Mouse (Mus musculus): ENCODE data around the gene Vmn1r49. TPM values are rescaled to one million over a fixed set of nuclear protein-coding genes. Genes with fewer than 3 reads are reported as not detected.
"Not testable (repeated sequence)": the region's sequence is repeated elsewhere in the genome, so short reads cannot be mapped to it uniquely, and the experiment has no call there.

Gene Vmn1r49
- total RNA-seq (2021): not detected
- not detected in 2 replicates for polyA plus RNA-seq (2012; rRNA removed)
- long read RNA-seq: 0 reads

GRCm38 (mm10) chr6:90078406-90078805 is at the start of gene Vmn1r49:
Vmn1r49 (minus strand) TSS chr6:90078506.
- H3K36me3 ChIP-seq (ENCODE audit: control insufficient read depth, insufficient read depth, low read length): no peaks in the 10 kb centered on the region
- no peak for DNase-seq
- no peak within 1 kb of the TSS for H3K27ac ChIP-seq
- H3K4me1 ChIP-seq (ENCODE audit: control insufficient read depth, insufficient read depth, low read length): no peaks in the 10 kb centered on the region
- H3K4me3 ChIP-seq: no peak within 1 kb of the TSS
- no peak within 1 kb of the TSS for H3K9ac ChIP-seq (ENCODE audit: low read depth, low read length)
- no peaks in the 10 kb centered on the region for H3K27me3 ChIP-seq (ENCODE audit: control insufficient read depth, insufficient read depth, low read length)
- no peaks in the 10 kb centered on the region for H3K79me2 ChIP-seq (replicated peaks; ENCODE audit: control insufficient read depth, insufficient read depth, low read length)
- TF ChIP-seq CTCF (IDR thresholded peaks at IDR 0.05) (no peak), POLR2A (IDR thresholded peaks at IDR 0.05; ENCODE audit: insufficient read depth, low read depth, low read length) (no peak), EP300 (IDR thresholded peaks at IDR 0.05; ENCODE audit: insufficient read depth, low read depth, low read length) (no peak)
- intact Hi-C loops (cut with DNase I): no loop called here
- 58% methylated on average over 4 of the region's 4 CpGs for WGBS

GRCm38 (mm10) chr6:90122296-90122695 is 44.0 kb upstream of the Vmn1r49 start, which contains the start of gene Vmn1r51:
Vmn1r51 (plus strand) TSS chr6:90122596.
- H3K4me1 ChIP-seq (ENCODE audit: control insufficient read depth, insufficient read depth, low read length); H3K27ac ChIP-seq; H3K79me2 ChIP-seq (replicated peaks; ENCODE audit: control insufficient read depth, insufficient read depth, low read length); H3K9ac ChIP-seq (ENCODE audit: low read depth, low read length); DNase-seq; H3K4me3 ChIP-seq; intact Hi-C loops (cut with DNase I); H3K36me3 ChIP-seq (ENCODE audit: control insufficient read depth, insufficient read depth, low read length); H3K27me3 ChIP-seq (ENCODE audit: control insufficient read depth, insufficient read depth, low read length): not testable (repeated sequence)
- 82% methylated on average over 1 of the region's 1 CpGs for WGBS

- no peak for DNase-seq
- TF ChIP-seq POLR2A (IDR thresholded peaks at IDR 0.05; ENCODE audit: insufficient read depth, low read depth, low read length): no peak
- intact Hi-C loops (cut with DNase I): no loop called here
- H3K36me3 ChIP-seq (ENCODE audit: control insufficient read depth, insufficient read depth, low read length): no peaks in the 10 kb centered on the region
- no peaks in the 10 kb centered on the region for H3K4me1 ChIP-seq (ENCODE audit: control insufficient read depth, insufficient read depth, low read length)
- H3K27me3 ChIP-seq (ENCODE audit: control insufficient read depth, insufficient read depth, low read length): no peaks in the 10 kb centered on the region
- WGBS: 43% methylated on average over 2 of the region's 2 CpGs
- H3K27ac ChIP-seq: no peak within 1 kb of the TSS
- H3K79me2 ChIP-seq (replicated peaks; ENCODE audit: control insufficient read depth, insufficient read depth, low read length): no peaks in the 10 kb centered on the region
- H3K9ac ChIP-seq (ENCODE audit: low read depth, low read length): no peak within 1 kb of the TSS
- H3K4me3 ChIP-seq: no peak within 1 kb of the TSS
Observed at GRCm38 (mm10) chr6:90101130-90101529, 22.8 kb upstream of the Vmn1r49 start, which contains the start of gene Vmn1r50. Vmn1r50 (plus strand) TSS chr6:90101430.

GRCm38 (mm10) chr6:90100566-90100965 is 22.3 kb upstream of the Vmn1r49 start:
- Histone ChIP-seq H3K27me3 (ENCODE audit: control insufficient read depth, insufficient read depth, low read length) (no peaks in the 10 kb centered on the region), H3K27ac (no peak overlapping the region), H3K4me3 (no peak overlapping the region), H3K9ac (ENCODE audit: low read depth, low read length) (no peak overlapping the region), H3K79me2 (replicated peaks; ENCODE audit: control insufficient read depth, insufficient read depth, low read length) (no peaks in the 10 kb centered on the region), H3K4me1 (ENCODE audit: control insufficient read depth, insufficient read depth, low read length) (no peaks in the 10 kb centered on the region), H3K36me3 (ENCODE audit: control insufficient read depth, insufficient read depth, low read length) (no peaks in the 10 kb centered on the region)
- no peak for TF ChIP-seq EP300 (IDR thresholded peaks at IDR 0.05; ENCODE audit: insufficient read depth, low read depth, low read length)
- 75% methylated on average over 2 of the region's 2 CpGs for WGBS
- intact Hi-C loops (cut with DNase I): no loop called here
- no peak for DNase-seq

- H3K4me1 ChIP-seq (ENCODE audit: control insufficient read depth, insufficient read depth, low read length); H3K36me3 ChIP-seq (ENCODE audit: control insufficient read depth, insufficient read depth, low read length); H3K9ac ChIP-seq (ENCODE audit: low read depth, low read length); H3K27ac ChIP-seq; H3K4me3 ChIP-seq; DNase-seq; H3K27me3 ChIP-seq (ENCODE audit: control insufficient read depth, insufficient read depth, low read length); H3K79me2 ChIP-seq (replicated peaks; ENCODE audit: control insufficient read depth, insufficient read depth, low read length); intact Hi-C loops (cut with DNase I): not testable (repeated sequence)
- no CpG with 5 or more reads among the region's 2 CpGs for WGBS
Observed at GRCm38 (mm10) chr6:90036741-90037140, 41.6 kb downstream of the Vmn1r49 start, which contains the start of gene Vmn1r48. Vmn1r48 (minus strand) TSS chr6:90036841.

Other genes with a start within 250 kb of the Vmn1r49 start
- gene Vmn1r42, start 202.1 kb downstream of the Vmn1r49 start, total RNA-seq (2021): under 1 TPM; 0.11 to 0.16 TPM
- not detected in 2 replicates for gene Vmn1r42, start 202.1 kb downstream of the Vmn1r49 start, polyA plus RNA-seq (2012; rRNA removed)
- under 1 TPM in 1 of 2 experiments, not detected in 1; 0.02 TPM for gene Vmn1r43, start 202.1 kb downstream of the Vmn1r49 start, total RNA-seq (2021)
- gene Vmn1r43, start 202.1 kb downstream of the Vmn1r49 start, polyA plus RNA-seq (2012; rRNA removed): 0.02 TPM in 1 of 2 replicates, not detected in the other
- gene Vmn1r44, start 194.8 kb downstream of the Vmn1r49 start, total RNA-seq (2021): not detected
- not detected in 2 replicates for gene Vmn1r44, start 194.8 kb downstream of the Vmn1r49 start, polyA plus RNA-seq (2012; rRNA removed)
- not detected for gene Vmn1r45, start 137.9 kb downstream of the Vmn1r49 start, total RNA-seq (2021)
- gene Vmn1r45, start 137.9 kb downstream of the Vmn1r49 start, polyA plus RNA-seq (2012; rRNA removed): not detected in 2 replicates
- not detected for gene Vmn1r46, start 109.2 kb downstream of the Vmn1r49 start, total RNA-seq (2021)
- not detected in 2 replicates for gene Vmn1r46, start 109.2 kb downstream of the Vmn1r49 start, polyA plus RNA-seq (2012; rRNA removed)
- gene Vmn1r47, start 62.4 kb downstream of the Vmn1r49 start, total RNA-seq (2021): not detected
- gene Vmn1r47, start 62.4 kb downstream of the Vmn1r49 start, polyA plus RNA-seq (2012; rRNA removed): not detected in 2 replicates
- not detected for gene Vmn1r48, start 41.7 kb downstream of the Vmn1r49 start, total RNA-seq (2021)
- gene Vmn1r48, start 41.7 kb downstream of the Vmn1r49 start, polyA plus RNA-seq (2012; rRNA removed): not detected in 2 replicates
- gene Vmn1r50, start 22.9 kb upstream of the Vmn1r49 start, total RNA-seq (2021): not detected
- gene Vmn1r50, start 22.9 kb upstream of the Vmn1r49 start, polyA plus RNA-seq (2012; rRNA removed): not detected in 2 replicates
- not detected for gene Vmn1r51, start 44.1 kb upstream of the Vmn1r49 start, total RNA-seq (2021)
- not detected in 2 replicates for gene Vmn1r51, start 44.1 kb upstream of the Vmn1r49 start, polyA plus RNA-seq (2012; rRNA removed)
- gene Vmn1r52, start 96.3 kb upstream of the Vmn1r49 start, total RNA-seq (2021): not detected
- gene Vmn1r52, start 96.3 kb upstream of the Vmn1r49 start, polyA plus RNA-seq (2012; rRNA removed): not detected in 2 replicates
- gene V1ra8, start 124.3 kb upstream of the Vmn1r49 start, total RNA-seq (2021): not detected
- gene V1ra8, start 124.3 kb upstream of the Vmn1r49 start, polyA plus RNA-seq (2012; rRNA removed): not detected in 2 replicates
- gene Vmn1r53, start 145.9 kb upstream of the Vmn1r49 start, total RNA-seq (2021): not detected
- gene Vmn1r53, start 145.9 kb upstream of the Vmn1r49 start, polyA plus RNA-seq (2012; rRNA removed): not detected in 2 replicates
- gene Vmn1r54, start 167.8 kb upstream of the Vmn1r49 start, total RNA-seq (2021): not detected
- gene Vmn1r54, start 167.8 kb upstream of the Vmn1r49 start, polyA plus RNA-seq (2012; rRNA removed): not detected in 2 replicates
- not detected for gene BC048671, start 222.7 kb upstream of the Vmn1r49 start, total RNA-seq (2021)
- gene BC048671, start 222.7 kb upstream of the Vmn1r49 start, polyA plus RNA-seq (2012; rRNA removed): 0.26 and 0.27 TPM in 2 replicates
- not detected for gene Chst13, start 246.7 kb upstream of the Vmn1r49 start, total RNA-seq (2021)
- gene Chst13, start 246.7 kb upstream of the Vmn1r49 start, polyA plus RNA-seq (2012; rRNA removed): 0.12 TPM in 1 of 2 replicates, not detected in the other

Measured in heart, adult 2 months (tissue).